Mouse (Mus musculus) forebrain, embryonic 13.5 days (tissue): Measurements from ENCODE around the gene 2610528A11Rik. TPM values are rescaled to one million over a fixed set of nuclear protein-coding genes. Genes with fewer than 3 reads are reported as not detected.

ENCODE experiments used
- ATAC-seq: fragments of 200-750 bp; cut with Nextera tagmentation; 2 replicates; pipeline ENCODE4 v1.8.0; 2017
- H3K27ac ChIP-seq: fragments of 300-500 bp; sonication (generic); 2 replicates; pipeline ENCODE4 v1.5.1; 2015; ENCODE audit warnings: inconsistent platforms, mild to moderate bottlenecking, moderate library complexity
- H3K27me3 ChIP-seq: fragments of 300-500 bp; sonication (generic); 2 replicates; pipeline ENCODE4 v1.6.1; 2015; ENCODE audit warnings: mild to moderate bottlenecking, inconsistent platforms
- H3K36me3 ChIP-seq: fragments of 300-500 bp; sonication (generic); 2 replicates; pipeline ENCODE4 v1.6.1; 2015; ENCODE audit warnings: mild to moderate bottlenecking, inconsistent platforms; ENCODE audit not compliant: poor library complexity, severe bottlenecking
- H3K4me1 ChIP-seq: fragments of 300-500 bp; sonication (generic); 2 replicates; pipeline ENCODE4 v1.6.1; 2015; ENCODE audit warnings: inconsistent platforms
- H3K4me2 ChIP-seq: fragments of 300-500 bp; sonication (generic); 2 replicates; pipeline ENCODE4 v1.6.1; 2015; ENCODE audit warnings: inconsistent platforms, mild to moderate bottlenecking, moderate library complexity
- H3K4me3 ChIP-seq: fragments of 300-500 bp; sonication (generic); 2 replicates; pipeline ENCODE4 v1.5.1; 2015; ENCODE audit warnings: mild to moderate bottlenecking, inconsistent platforms
- H3K9ac ChIP-seq: fragments of 300-500 bp; sonication (generic); 2 replicates; pipeline ENCODE4 v1.6.1; 2015; ENCODE audit warnings: mild to moderate bottlenecking, inconsistent platforms
- H3K9me3 ChIP-seq: fragments of 300-500 bp; sonication (generic); replicated peaks from 2 replicates; pipeline ENCODE4 v1.6.1; 2016; ENCODE audit warnings: inconsistent platforms
- WGBS: fragments of 180-500 bp; shearing (Covaris S2); methylation state at CpG from one replicate; pipeline ENCODE4 v1.1.7; 2015; 5-methylcytosine and 5-hydroxymethylcytosine counted together
- polyA plus RNA-seq: library from polyadenylated mRNA; unstranded; fragments of >200 nt; fragmentation: Nextera tagmentation; extraction: Ambion mirVana; gene quantifications from 2 replicates; pipeline ENCODE4 v1.2.1, GENCODE M21; 2015

The 2610528A11Rik gene
- polyA plus RNA-seq, 1 experiment from 2014 or later, result not detected

DNA sequence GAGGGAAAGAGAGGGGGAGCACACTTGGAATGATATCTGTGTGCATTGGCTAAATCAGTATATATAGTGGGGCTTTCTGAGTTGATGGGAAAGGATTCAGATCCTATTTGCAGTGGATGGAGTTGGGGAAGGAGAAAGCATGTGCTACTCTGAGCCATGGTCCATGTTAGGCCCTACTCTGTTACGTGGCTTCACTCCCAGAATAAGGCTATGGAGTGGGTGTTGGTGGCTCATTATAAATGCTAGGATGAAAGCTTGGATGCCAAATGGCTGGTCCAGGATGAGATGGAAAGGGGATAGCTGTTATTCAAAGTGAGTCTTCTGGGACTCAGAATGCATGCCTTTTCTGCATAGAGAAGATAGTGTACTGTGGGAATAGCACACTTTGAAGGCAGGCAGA is 33.1 kb downstream of the 2610528A11Rik start:
- H3K4me3 ChIP-seq, result no peak overlapping the region
- H3K4me1 ChIP-seq, result no peaks in the 10 kb centered on the region
- no peaks in the 10 kb centered on the region for H3K9me3 ChIP-seq
- H3K4me2 ChIP-seq, result no peak overlapping the region
- ATAC-seq, result no peak
- H3K27ac ChIP-seq, result no peak overlapping the region
- no peaks in the 10 kb centered on the region for H3K36me3 ChIP-seq
- 83% methylated on average over 1 of the region's 1 CpGs for WGBS
- no peaks in the 10 kb centered on the region for H3K27me3 ChIP-seq
- H3K9ac ChIP-seq, result no peak overlapping the region

DNA sequence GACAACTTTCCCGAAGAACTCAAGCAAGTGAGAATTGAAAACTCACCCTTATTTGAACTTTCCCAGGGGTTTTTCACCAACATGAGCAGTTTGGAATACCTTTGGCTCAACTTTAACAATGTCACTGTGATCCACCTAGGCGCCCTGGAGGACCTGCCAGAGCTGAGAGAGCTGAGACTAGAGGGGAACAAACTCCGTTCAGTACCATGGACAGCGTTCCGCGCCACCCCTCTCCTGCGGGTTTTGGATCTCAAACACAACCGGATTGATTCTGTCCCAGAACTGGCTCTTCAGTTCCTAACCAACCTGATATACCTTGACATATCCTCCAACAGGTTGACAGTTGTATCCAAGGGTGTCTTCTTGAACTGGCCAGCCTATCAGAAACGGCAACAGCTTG is 45.3 kb downstream of the 2610528A11Rik start:
- no peak for ATAC-seq
- Histone ChIP-seq H3K27ac (no peak overlapping the region), H3K4me3 (no peak overlapping the region), H3K27me3 (no peaks in the 10 kb centered on the region), H3K9ac (no peak overlapping the region), H3K9me3 (no peaks in the 10 kb centered on the region), H3K4me1 (no peaks in the 10 kb centered on the region), H3K4me2 (no peak overlapping the region), H3K36me3 (no peaks in the 10 kb centered on the region)
- 20% methylated on average over 9 of the region's 9 CpGs for WGBS

DNA sequence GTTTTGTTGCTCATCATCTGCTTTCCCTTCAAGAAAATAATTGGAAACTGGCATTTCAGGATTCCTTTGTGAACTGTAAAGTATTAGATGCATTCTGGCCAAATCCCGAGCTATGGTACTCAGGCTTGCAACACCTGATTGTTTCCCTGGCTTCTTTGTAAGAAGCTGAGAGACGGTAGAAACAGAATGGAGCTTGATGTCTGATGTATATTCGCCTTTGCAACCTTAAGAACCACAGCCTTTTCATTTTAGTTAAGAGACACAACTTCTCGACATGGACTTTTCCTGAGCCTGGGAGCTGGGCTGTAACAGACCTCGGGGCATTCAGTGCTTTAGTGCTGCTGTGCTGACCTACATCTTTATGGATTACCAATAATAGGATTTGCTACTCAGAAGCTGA is 46.2 kb downstream of the 2610528A11Rik start, which contains the start of gene Lrit2:
Gene Lrit2, plus strand, starts transcription at position 301 of the 400 bp plus-strand sequence.
- Histone ChIP-seq H3K27ac (no peak within 1 kb of the TSS), H3K9ac (no peak within 1 kb of the TSS), H3K27me3 (no peaks in the 10 kb centered on the region), H3K4me2 (no peak within 1 kb of the TSS), H3K4me3 (no peak within 1 kb of the TSS), H3K9me3 (no peaks in the 10 kb centered on the region), H3K4me1 (no peaks in the 10 kb centered on the region), H3K36me3 (no peaks in the 10 kb centered on the region)
- WGBS, result 77% methylated on average over 5 of the region's 5 CpGs
- ATAC-seq, result no peak

DNA sequence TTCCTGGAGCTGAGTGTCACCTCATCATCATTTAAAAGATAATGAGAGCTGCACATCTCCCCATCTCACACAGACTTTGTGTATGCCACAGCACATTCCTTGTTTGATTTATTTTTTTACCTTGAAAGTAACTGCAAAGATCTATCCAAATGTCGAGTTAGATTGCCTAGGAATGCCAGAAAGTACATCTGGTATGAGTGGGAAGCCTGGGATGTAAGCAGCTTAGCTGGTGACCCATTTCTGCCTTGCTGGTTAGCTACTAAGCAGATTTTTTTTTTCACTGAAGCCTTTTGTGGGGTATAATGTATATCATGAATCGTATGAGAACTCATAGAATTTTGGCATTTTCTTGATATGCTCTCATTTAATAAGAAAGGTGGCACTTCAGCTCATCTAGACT is 47.2 kb downstream of the 2610528A11Rik start:
- Histone ChIP-seq H3K27me3 (no peaks in the 10 kb centered on the region), H3K9me3 (no peaks in the 10 kb centered on the region), H3K9ac (no peak overlapping the region), H3K36me3 (no peaks in the 10 kb centered on the region), H3K4me2 (no peak overlapping the region), H3K27ac (no peak overlapping the region), H3K4me1 (no peaks in the 10 kb centered on the region), H3K4me3 (no peak overlapping the region)
- 69% methylated on average over 2 of the region's 2 CpGs for WGBS
- ATAC-seq, result no peak

DNA sequence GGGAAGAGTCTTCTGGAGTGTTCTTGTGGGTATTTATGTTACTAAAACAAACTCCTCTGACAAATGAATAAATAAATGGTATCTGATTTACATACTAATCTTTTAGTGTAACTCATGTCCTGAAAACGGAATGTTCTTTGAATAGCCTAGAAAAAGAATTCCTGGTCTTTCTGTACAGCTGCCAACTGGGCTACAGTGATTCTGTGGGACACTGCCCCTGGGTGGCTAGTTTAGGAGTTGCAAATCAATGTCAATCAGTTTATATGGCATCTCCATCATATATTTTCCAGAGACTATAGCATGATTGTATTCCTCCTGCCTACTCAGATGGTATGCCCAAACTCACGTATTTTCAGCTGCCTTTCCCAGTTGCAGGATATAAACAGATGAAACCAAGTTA is 49.0 kb downstream of the 2610528A11Rik start:
- H3K27ac ChIP-seq, result no peak overlapping the region
- no peak for ATAC-seq
- no peak overlapping the region for H3K4me3 ChIP-seq
- no peaks in the 10 kb centered on the region for H3K4me1 ChIP-seq
- H3K4me2 ChIP-seq, result no peak overlapping the region
- WGBS, result 62% methylated on average over 2 of the region's 2 CpGs
- no peaks in the 10 kb centered on the region; the same call in 1 of the 2 replicates for H3K9me3 ChIP-seq
- no peak overlapping the region for H3K9ac ChIP-seq
- no peaks in the 10 kb centered on the region for H3K36me3 ChIP-seq
- no peaks in the 10 kb centered on the region for H3K27me3 ChIP-seq

Other genes starting within 250 kb of the 2610528A11Rik start
- gene Ccser2, start 145.2 kb downstream of the 2610528A11Rik start, polyA plus RNA-seq, result 52.7 and 53.2 TPM in 2 replicates
- not detected in 2 replicates for gene Rgr, start 65.1 kb downstream of the 2610528A11Rik start, polyA plus RNA-seq
- not detected in 2 replicates for gene Lrit1, start 59.2 kb downstream of the 2610528A11Rik start, polyA plus RNA-seq
- gene Lrit2, start 46.1 kb downstream of the 2610528A11Rik start, polyA plus RNA-seq, result not detected in 2 replicates
- gene Cdhr1, start 15.7 kb downstream of the 2610528A11Rik start, polyA plus RNA-seq, result 0.37 and 0.74 TPM in 2 replicates
- gene Ghitm, start 21.2 kb upstream of the 2610528A11Rik start, polyA plus RNA-seq, result 175 and 183 TPM in 2 replicates